Mouse (Mus musculus) neural tube, embryonic 10.5 days (tissue): ENCODE data around the gene Ahdc1.

Source experiments
- DNase-seq: peaks from one replicate; pipeline ENCODE4 v3.0.0-alpha.2; 2017; ENCODE audit warnings: low spot score; ENCODE audit errors: extremely low spot score

The Ahdc1 gene

DNA sequence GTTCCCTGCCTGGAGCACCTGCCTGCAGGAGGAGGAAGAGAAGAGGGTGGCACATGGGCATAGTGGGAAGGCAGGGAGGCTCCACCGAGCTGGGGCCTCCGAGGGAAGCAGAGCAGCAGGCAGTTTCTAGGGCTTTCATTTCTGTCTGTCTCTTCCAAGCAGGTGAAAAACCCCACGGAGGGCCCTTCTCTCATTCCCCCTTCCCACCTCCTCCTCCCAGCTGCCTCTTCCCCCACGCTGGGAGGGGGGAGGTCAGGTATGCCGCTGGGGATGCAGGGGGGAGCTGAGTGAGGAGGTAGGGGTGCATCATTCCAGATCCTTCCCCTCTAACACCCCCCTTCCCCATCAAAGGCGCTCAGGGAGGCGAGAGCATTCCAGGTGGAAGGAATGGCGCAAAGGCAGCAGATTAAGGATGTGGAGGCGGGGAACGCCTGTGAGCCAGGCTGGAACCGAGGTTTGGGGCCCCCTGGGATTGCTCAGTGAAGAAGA, 109.8 kb downstream of the Ahdc1 start:
- no peak for DNase-seq

DNA sequence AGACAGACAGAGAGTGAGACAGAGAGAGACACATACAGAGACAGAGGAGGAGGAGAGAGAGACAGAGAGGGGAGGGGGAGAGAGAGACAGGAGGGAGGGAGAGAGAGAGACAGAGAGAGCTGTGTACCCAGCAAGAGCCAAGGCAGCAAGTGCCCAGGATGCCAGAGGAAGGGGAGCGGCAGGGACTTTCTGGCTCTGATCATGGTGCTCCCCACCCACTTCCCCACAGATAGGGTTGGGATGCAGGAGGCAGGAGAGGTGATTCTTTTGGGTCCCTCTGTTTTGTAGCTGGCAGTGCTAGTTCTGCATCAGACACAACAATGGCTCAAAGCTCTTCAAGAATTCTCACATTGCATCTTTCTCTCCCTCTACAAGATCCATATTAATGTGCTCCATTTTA, 110.4 kb downstream of the Ahdc1 start:
- DNase-seq = no peak

DNA sequence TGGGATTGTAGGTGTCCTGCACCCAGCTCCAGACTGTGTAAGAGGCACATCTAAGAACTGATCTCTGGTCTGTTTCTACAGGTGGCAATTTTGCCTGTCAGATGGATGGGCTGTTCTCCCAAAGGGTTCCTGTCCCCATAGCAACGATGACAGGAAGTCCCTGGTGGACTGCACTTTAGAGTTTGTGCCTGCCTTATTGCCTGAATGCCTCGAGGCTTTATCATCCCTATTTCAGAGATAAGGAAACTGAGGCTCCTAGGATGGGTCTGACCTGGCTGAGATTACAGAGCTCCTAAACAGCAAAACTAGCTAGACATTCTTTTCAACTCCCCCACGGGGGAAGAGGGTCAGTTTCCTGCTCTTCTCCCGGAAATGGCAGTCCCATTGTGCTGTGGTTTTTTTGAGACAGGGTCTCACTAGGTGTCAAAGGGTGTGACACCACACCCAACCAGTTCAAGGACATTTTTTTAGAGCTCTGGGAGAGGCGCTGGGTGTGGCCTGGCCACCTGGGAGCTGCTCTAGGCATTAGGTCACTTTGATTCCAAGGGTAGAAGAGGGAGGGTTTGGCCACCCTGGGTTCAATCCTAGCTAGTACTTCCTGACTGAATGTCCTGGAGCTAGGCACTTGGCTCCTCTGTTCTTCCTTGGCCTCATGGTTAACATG, 111.0 kb downstream of the Ahdc1 start:
- DNase-seq = no peak

DNA sequence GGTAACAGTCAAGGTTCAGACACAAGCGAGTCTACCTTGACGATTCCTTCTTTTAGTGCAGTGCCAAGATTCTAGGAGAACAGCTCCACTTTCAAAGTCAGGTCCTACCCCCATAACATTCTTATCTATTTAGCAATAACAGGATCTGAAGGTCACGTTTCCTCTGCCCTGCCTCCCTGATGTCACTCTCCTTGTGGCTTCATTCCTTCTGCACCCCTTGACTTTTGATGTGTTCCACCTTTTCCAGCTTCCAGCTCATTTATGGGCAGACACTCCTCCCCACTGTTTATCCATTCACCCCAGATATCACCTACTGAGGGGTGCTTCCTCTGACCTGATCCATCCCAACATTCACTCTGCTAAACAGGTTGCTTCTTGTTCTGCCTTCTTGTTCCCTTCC, 116.0 kb downstream of the Ahdc1 start:
- no peak for DNase-seq
